Mouse (Mus musculus): ENCODE data around the gene Cntrl.

Cntrl gene

DNA sequence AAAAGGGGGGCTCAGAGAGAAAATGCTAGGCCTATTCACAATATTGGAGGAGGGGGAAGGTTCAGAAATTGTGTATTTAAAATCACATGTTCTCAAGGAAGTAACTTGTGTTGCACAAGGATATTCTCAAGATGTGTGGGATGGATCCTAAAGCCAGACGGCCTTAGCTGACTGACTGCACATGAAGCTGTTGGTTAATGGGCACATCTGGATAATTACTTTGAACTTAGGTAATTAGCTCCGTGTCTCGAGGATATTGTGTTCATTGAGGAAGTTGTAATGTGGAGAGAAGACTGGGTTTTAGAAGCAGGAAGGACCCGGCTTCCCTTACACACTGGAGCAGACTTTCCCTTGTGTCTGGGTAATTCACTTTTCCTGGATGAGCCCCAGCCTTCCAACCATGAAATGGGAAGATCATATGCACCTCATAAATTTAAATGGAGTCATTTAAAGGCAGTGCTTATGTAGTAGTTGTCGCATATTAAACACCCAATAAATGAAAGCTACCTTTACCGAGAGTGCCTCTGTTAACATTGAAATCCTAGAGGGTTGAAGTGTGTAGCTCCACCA, 113.6 kb downstream of the Cntrl start:
- in situ Hi-C loops (cut with MboI): loop anchor here (5.0 kb wide), 1 partner anchor 44 kb away; no protein-coding TSS in a partner anchor

DNA sequence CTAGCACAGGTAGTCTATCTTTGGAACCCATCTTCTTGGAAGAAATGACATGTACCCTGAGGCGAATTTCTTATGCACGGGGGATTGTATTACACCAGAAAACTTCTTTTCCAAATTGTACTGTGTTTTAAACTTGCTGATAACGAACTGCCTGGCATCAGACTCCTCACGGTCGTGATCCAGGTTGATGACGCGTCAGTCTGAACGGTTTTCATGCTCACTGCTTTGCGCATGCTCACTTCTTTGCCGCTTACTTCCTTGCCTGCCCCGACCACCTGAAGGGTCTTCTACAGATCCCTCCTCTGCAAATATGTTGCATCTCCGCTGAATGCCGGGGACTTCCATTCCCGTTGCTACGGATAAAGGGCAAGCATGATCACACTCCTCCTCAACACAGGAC, 115.0 kb downstream of the Cntrl start:
- in situ Hi-C loops (cut with MboI): loop anchor here (5.0 kb wide), 1 partner anchor 43 kb away; no protein-coding TSS in a partner anchor

DNA sequence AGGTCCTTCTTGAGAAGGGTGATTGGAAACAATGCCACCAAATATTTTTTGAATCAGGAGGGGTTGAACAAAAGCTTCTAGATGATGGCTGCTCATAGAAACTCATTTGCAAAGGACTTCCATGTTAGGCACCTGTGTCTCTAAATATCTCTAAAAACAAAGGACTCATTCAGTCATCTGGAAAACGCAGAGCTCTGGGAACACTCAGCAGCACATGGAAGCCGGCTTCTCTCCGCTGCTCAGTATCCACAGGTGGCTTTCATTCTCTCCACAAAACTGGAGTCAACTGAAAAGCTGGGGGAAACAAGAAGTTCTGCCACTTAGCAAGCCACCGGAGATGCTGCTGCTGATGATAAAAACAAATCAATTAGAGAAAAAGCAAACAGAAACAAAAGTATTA, 118.9 kb downstream of the Cntrl start:
- in situ Hi-C loops (cut with MboI): no loop called here

Data from mature B cell (primary cell).